Mouse (Mus musculus) fat pad, adult 2 months (tissue): Measurements from ENCODE around the gene Mtln.

ENCODE experiments used
- DNase-seq: peaks from one replicate; pipeline ENCODE4 v3.0.0-alpha.2; 2011; ENCODE audit warnings: low read depth, low spot score; ENCODE audit errors: extremely low read depth

Gene Mtln

DNA sequence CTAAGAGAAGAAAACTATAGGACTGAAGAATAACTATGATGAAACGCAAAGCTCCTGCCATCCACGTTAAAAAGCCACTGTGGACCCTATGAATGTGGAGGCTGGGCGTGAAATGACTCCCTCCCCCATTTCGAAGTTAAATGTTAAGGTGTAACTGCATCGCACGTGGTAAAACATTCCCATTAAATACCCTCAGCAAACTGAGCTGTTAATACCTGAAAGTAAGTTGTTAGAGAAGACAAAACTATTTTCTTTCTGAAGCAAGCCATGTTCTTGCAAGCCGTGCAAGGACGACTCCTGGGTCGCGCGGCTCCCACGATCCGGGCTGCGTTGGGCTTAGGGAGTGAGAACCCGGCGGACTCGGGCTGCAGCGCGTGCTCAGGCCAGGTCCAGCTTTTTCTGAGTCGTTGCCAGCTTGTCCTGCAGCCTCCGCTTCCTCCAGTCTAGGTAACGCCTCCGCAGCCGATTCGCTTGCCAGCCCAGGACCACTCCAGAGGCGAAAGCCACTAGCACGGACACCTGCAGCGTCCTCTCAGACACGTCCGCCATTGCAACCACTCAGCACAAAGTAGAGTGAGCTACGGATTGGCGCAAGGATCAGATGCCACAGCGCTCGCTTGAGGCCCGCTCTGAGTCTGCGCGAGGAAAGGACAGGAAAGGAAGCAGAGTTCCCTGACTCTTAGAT, at the start of gene Mtln:
TSS of gene Mtln (minus strand) at position 570 of the 685 bp plus-strand sequence.
- DNase-seq, result peak; percentile 42

DNA sequence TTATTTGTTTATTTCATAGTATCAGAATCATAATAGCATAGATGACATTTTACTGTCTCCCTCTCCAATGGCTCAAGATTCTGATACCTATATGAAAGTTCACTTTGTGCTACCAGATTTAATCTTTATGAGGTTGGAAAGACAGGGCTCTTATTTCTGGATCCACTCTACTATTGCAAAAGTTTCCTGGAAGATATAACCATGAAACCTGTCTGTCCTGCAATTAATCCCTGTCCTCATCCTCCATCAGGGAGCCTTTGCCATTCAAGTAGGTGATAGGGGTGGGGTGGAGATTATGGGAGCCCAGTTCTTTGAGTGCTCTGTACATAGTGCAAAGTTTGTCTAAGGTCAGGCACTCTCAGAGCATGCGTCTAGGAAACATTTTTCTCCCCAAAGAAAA, 49.1 kb upstream of the Mtln start:
- peak; percentile 95 for DNase-seq

DNA sequence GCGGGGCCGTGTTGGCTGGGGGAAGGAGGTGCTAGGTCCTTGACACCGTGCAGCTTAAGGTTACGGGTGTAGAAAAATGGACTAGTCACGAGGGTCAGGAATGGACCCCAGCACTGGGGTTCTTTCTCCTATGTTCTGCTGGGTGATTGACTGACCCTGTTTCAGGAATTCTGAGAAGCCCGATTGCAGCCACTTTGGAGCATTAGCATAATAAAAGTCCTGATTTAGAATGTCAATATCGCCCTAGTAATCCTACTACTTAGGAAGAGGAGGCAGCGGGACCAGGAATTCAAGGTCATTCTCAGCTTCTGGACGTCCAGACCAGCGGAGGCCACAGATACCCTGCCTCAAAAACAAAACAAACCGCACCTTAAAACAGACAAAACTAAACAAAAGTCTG, 47.1 kb upstream of the Mtln start:
- no peak for DNase-seq

- DNase-seq, result no peak
Observed at GRCm38 (mm10) chr2:127838576-127838975, 46.3 kb upstream of the Mtln start, which contains the start of gene Acoxl. TSS of gene Acoxl (plus strand) at chr2:127838876.

GRCm38 (mm10) chr2:127832833-127833190, 40.5 kb upstream of the Mtln start:
- no peak for DNase-seq

DNA sequence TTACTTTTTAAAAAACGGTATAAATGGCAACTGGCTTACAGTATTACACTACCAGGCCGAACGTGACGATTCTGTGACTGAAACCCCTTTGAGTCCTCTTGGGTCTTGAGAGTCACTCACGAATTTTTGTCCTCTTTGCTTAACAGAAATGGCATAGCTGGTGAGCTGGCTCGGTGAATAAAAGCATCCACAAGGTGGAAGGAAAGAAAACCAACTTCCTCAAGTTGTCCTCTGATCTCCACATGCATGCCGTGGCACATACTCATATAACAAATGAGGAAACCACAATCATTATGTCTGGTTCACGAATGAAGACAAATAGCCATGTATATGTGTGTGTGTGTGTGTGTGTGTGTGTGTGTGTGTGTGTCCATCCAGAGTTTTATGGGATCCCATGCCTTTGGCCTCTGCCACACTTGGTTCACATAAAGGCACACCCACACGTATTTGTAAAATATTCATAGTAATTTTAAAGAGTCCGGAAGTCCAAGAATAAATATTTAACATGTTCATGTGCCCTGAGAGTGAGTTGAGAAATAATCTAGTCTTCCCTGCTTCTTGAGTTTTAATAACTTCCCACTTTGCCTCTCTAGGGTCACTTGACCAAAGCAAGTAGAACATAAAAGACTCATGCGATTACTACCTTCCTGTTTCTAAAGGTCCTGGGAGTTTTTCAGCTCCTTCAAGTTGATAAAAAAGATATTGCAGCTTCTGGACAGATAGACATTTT, 40.0 kb upstream of the Mtln start:
- DNase-seq, result no peak

DNA sequence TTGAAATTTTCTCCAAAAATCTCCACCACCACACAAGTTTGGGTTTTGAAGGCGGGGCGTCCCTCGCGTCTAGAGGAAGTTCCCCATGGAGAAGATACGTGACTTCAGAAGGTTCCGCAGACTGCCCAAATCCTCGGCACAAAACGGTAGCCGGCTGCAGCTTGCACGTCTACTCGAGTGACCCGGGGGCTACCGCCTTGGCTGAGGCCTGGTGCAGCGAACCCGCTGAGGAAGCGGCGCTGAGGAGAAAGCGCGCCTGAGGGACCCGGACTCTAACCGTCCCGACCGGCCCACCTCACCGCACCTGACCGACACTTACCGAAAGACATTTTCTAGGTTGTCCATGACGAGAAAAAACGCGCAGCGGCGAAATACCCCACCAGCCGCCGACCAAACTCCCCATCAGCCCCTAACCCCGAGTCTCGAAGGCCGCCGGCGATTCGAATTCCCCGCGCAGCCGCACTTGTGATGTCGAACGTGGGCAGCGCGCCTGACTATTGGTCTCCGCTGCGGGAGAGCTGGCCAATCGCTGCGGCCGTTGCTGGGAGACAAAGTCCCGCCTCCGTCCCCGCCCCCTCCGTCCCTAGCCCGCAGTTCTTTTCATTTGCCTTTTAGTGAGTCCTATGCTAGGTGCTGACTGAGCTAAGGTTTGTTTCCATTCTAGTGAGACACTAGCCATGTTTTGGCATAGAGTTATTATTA, 39.3 kb upstream of the Mtln start, which contains the start of gene Bub1:
TSS of gene Bub1 (minus strand) at position 465 of the 702 bp plus-strand sequence.
- DNase-seq, result no peak

DNA sequence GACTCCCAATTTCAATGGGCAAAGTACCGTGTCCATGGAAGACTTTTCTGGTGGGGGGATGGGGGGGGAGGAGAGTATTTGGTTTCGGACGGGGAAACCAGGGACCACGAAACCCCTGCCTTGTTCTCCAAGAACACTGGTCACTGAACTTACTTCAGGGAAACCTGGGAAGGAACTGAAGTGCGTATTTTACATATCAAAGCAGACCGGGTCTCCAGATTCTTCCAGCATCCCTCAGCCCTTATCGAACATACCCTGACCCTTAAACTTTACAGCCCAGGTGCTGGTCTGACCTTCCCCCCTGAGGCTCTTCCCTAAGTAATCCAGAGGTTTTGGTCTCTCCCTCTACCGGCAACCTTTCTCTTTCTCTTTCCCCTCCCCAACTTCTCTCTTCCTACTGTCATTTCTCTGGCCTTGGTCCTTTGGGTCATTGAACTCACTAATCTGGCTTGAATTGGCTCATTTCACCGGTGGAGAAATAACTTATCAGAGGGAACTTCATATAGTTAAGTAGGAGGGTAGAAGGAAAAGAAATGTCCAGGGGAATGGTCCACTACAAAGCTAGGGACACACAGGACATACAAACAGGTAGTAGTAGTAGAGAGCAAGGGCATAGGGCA, 2.5 kb downstream of the Mtln start:
- no peak for DNase-seq

- DNase-seq, result no peak
Observed at GRCm38 (mm10) chr2:127789138-127789537, 3.1 kb downstream of the Mtln start.

- no peak for DNase-seq
Observed at GRCm38 (mm10) chr2:127788440-127789116, 3.7 kb downstream of the Mtln start, which contains the start of gene Nphp1. TSS of gene Nphp1 (minus strand) at chr2:127788897.

DNA sequence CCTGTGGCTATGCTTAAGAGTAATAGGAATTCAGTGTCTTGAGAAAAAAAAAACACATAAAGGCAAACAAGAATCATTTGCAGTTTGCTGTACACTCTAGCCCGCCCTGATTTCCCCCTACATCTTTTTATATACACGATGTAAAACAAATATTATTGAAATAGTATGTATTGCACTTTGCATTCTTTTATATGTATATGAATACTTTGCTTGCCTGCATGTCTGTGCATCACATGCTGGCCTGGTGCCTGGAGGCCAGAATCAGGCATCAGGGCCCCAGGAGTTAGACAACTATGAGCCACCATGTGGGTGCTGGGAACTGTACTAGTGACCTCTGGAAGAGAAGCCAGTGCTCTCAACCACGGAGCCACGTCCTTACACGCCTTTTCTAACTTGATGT, 5.1 kb downstream of the Mtln start:
- DNase-seq, result no peak

DNA sequence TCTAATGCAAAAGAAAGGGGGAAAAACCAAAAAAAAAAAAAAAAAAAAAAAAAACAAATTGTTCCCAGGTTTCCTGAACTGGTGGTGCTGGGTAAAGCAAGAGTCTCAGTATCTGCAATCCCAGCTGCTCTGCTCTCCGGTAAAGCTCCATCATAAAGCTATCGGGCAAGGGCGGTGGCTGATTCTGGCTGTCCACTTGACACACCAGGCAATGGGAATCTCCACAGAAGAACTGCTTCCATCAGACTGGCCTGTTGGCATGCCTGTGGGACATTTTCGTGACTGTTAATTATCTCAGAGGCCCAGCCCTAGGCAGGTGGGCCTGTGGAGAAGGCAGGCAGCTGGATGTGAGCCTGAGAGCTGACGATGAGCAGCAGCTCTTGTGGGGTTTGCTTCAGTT, 13.8 kb downstream of the Mtln start:
- no peak for DNase-seq

- DNase-seq, result no peak
Observed at GRCm38 (mm10) chr2:127775013-127775412, 17.3 kb downstream of the Mtln start.

DNA sequence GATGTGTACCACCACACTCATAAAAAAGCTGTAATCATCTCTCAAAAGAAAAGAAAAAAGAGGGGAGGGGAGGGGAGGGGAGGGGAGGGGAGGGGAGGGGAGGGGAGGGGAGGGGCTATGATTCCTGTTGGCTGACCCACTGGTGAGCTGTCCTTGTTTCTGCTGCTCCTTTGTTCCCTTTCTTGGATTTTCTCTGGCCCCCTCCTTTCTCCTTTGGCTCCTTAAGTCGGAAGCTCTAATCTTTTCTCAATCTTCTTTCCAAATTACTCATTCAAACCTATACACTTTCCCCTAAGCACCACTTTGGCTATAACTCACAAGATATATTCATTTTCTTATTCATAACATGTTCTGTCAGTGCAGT, 17.7 kb downstream of the Mtln start:
- no peak for DNase-seq

DNA sequence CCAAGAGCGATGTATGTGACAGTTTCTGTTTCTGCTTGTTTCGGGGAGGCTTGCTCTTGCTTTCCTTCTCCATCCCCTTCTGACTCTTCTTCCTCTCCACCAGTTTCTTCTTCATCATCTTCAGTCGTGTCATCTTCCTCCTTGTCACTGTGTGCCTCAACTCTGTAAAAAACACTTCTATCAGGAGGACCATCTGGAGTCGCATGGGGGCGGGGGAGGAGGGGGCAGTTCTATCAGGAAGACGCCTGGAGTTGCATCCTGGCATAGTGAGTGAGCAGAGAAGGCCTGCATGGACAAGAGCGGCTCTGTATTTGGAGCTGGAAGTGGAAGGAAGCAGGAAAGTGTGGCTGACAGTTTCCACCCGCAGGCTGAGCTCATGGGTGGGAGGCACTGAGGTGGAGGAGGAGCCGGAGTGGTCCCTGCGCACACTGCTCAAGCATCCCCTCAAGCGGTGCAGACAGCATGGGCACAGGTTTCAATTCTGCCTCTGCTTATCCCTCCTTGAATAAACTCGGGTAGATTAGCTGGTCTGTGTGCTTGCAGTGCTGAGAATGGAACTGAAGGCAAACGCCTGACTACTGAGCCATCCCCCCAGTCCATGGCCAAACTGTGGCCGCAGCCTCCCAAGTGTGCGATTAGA, 18.2 kb downstream of the Mtln start:
- no peak for DNase-seq

- DNase-seq, result no peak
Observed at GRCm38 (mm10) chr2:127761587-127761986, 30.7 kb downstream of the Mtln start.

DNA sequence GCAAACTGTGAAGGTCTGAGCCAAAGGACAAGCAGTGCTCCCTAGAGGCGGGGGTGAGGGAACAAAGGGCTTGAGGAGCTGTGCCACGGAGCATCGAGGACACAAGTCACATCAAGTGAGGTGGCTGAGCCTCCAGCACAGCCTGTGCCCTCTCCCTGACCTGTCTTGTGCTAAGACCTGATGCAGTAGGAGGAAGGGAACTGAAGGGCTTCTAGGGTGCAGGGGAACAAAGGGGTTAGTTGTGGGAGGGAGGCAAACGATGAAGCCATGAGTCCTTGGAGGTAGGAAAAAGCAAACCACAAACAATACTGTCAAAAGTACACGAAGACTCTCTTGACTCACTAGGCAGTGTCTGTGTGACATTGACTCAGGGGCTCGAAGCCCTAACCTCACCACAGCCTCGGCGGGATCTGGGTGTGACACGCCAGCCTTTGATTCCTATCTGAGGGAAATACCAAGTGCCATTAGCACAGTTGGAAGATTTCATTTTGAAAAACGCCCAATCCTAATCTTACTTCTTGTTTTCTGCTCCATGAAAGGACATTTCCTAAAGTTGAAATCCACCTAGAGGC, 31.8 kb downstream of the Mtln start:
- DNase-seq, result no peak

DNA sequence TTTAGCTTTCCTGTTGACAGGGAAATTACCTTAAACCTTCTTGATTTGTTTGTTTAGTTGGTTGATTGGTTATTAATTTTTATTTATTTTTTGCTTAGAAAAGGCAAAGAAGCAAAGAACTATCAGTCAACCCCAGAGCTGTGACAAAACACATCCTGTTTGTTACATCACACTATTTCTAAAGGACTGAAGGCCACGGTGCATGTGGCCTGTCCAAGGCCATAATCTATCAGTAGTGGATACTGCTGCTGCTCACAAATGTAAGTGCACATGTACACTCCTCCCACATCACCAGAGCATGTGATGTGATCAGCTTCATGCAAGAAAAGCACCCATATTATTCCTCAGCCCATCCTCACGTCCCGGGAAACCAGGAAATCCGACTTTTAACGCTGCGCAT, 32.3 kb downstream of the Mtln start:
- DNase-seq, result no peak

DNA sequence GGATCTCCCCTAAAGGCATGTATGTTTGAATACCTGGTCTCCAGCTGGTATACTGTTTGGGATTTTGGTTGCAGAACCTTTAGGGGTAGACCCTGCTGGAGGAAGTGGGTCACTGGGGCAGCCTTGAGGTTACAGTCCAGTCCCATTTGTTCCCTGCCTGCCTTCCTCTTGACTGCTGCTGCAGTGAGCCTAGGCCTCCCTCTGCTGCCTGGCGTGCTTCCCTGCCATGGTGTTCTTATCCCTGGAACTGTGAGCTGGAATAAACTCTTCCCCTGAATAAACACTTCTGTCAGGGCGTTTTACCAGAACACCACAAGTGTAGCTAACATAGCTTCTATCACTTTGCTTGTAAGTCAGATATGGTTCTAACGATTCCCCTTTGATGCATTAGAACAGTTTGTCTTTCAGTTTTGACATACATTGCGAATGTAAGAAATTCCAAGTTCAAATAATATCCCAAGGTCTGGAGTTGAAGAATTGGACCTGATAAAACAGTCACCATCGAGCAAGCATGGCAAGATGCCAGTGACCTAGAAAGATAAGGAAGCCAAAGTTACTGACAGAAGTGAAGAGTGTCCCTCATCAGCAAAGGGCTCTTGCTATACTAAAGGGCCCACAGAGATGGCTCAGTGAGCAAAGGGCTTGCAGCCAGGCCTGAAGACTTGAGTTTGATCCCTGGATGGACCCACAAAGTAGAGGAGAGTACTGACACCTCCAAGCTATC, 33.0 kb downstream of the Mtln start:
- no peak for DNase-seq
